Comparison of ENCODE assay signal across 22 mouse cellular contexts in the genomic region with DNA sequence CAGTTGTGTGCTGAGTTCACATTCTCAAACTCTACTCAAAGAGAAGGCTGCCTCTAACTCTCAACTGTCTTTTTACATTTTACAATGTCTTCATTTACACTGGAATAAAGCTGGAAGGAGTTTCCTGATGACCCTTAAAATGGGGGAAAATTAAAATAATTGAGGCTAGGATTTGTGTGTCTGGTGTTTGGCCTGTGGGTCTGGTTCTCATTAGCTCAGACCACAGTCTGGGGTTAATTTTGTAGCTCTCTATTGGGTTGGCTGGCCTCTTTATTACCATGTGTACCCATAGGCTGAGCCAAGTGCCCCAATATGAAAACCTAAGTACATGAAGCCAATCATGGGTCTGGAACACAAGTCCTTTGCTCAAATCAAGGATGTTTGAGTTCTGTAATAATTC.
DNase-seq lines count a peak whose midpoint lies in the region; ATAC-seq and TF ChIP-seq lines count a peak whose summit lies in the region.
"Had no signal": no experiment of that assay in that cellular context is flagged by ENCODE, and none has a peak within 500 bp of the region (broad histone marks: within the 10 kb centered on the region; RNA-seq: fewer than 3 reads in every experiment).

No protein-coding gene starts in this region.

- DNase-seq in embryonic facial prominence, embryonic 10.5 days (ENCODE audit: low spot score), result peak; percentile 60
- peak; percentile 57 for DNase-seq in limb, embryonic 10.5 days (ENCODE audit: low spot score)
- DNase-seq in kidney, adult 2 months, result no peak
- DNase-seq in ovary, adult 18-20 months (ENCODE audit: low spot score), result no peak
- DNase-seq in right cerebral cortex, adult 2 months (ENCODE audit: low spot score in 2 of 2), result no peak
- no peak for DNase-seq in c-Kit-positive CD71-positive TER-119-positive erythroid progenitor cells, embryonic 14.5 days (ENCODE audit: low spot score)
- DNase-seq: adrenal gland, adult 8-10 months; adrenal gland, postnatal 36 days; cerebellum, adult 11 months; cerebellum, adult 8-10 months; cerebellum, postnatal 25 days; gastrocnemius, postnatal 14 days; heart, adult 2 months; heart, postnatal 14 days had no signal

- ATAC-seq in embryonic facial prominence, embryonic 13.5 days (ENCODE audit: insufficient number of reproducible peaks, insufficient read depth, low FRiP score, low TSS enrichment, low read depth), result no peak
- ATAC-seq: forebrain, embryonic 16.5 days; hindbrain, postnatal 0 days; intestine, embryonic 15.5 days had no signal

- peak overlapping the region; percentile 73; the same call in 1 of the 2 replicates for H3K27ac ChIP-seq in embryonic facial prominence, embryonic 10.5 days (replicated peaks)
- peak overlapping the region; percentile 23; the same call in 1 of the 2 replicates for H3K27ac ChIP-seq in embryonic facial prominence, embryonic 13.5 days
- H3K27ac ChIP-seq in limb, embryonic 10.5 days, result peak overlapping the region; percentile 81
- no peak overlapping the region for H3K27ac ChIP-seq in kidney, adult 2 months (ENCODE audit: insufficient read depth, low read depth, low read length)
- H3K27ac ChIP-seq: forebrain, embryonic 12.5 days; heart, adult 2 months; heart, embryonic 15.5 days; hindbrain, embryonic 13.5 days; hindbrain, postnatal 0 days; intestine, embryonic 15.5 days had no signal

- H3K36me3 ChIP-seq in embryonic facial prominence, embryonic 10.5 days (replicated peaks), result no peaks in the 10 kb centered on the region
- no peaks in the 10 kb centered on the region for H3K36me3 ChIP-seq in embryonic facial prominence, embryonic 13.5 days
- H3K36me3 ChIP-seq in limb, embryonic 10.5 days, result no peaks in the 10 kb centered on the region
- no peaks in the 10 kb centered on the region for H3K36me3 ChIP-seq in kidney, adult 2 months (ENCODE audit: control insufficient read depth, insufficient read depth, low read length)
- H3K36me3 ChIP-seq: forebrain, embryonic 12.5 days; heart, embryonic 15.5 days; hindbrain, embryonic 13.5 days; intestine, embryonic 15.5 days had no signal

- H3K9me3 ChIP-seq in embryonic facial prominence, embryonic 10.5 days, result no peaks in the 10 kb centered on the region
- no peaks in the 10 kb centered on the region for H3K9me3 ChIP-seq in embryonic facial prominence, embryonic 13.5 days
- H3K9me3 ChIP-seq in limb, embryonic 10.5 days (replicated peaks), result no peaks in the 10 kb centered on the region
- H3K9me3 ChIP-seq: forebrain, embryonic 12.5 days; heart, embryonic 15.5 days; hindbrain, embryonic 13.5 days; intestine, embryonic 15.5 days had no signal

- H3K4me1 ChIP-seq in embryonic facial prominence, embryonic 10.5 days, result peaks cover 62% of the 10 kb centered on the region
- peaks cover 40% of the 10 kb centered on the region for H3K4me1 ChIP-seq in embryonic facial prominence, embryonic 13.5 days
- peaks cover 71% of the 10 kb centered on the region for H3K4me1 ChIP-seq in limb, embryonic 10.5 days
- no peaks in the 10 kb centered on the region for H3K4me1 ChIP-seq in kidney, adult 2 months (ENCODE audit: control insufficient read depth, insufficient read depth, low read length)
- H3K4me1 ChIP-seq: heart, embryonic 15.5 days had no signal

- H3K27me3 ChIP-seq in embryonic facial prominence, embryonic 10.5 days (replicated peaks; ENCODE audit: low read depth, poor library complexity, severe bottlenecking), result no peaks in the 10 kb centered on the region
- no peaks in the 10 kb centered on the region for H3K27me3 ChIP-seq in embryonic facial prominence, embryonic 13.5 days
- no peaks in the 10 kb centered on the region for H3K27me3 ChIP-seq in limb, embryonic 10.5 days (ENCODE audit: low read depth, poor library complexity, severe bottlenecking)
- no peaks in the 10 kb centered on the region for H3K27me3 ChIP-seq in kidney, adult 2 months (replicated peaks; ENCODE audit: control insufficient read depth, insufficient read depth, low read length)
- H3K27me3 ChIP-seq: forebrain, embryonic 12.5 days; heart, embryonic 15.5 days; hindbrain, embryonic 13.5 days; intestine, embryonic 15.5 days had no signal

- H3K4me3 ChIP-seq in embryonic facial prominence, embryonic 10.5 days, result no peak overlapping the region
- no peak overlapping the region for H3K4me3 ChIP-seq in embryonic facial prominence, embryonic 13.5 days
- no peak overlapping the region for H3K4me3 ChIP-seq in limb, embryonic 10.5 days
- no peak overlapping the region for H3K4me3 ChIP-seq in kidney, adult 2 months (ENCODE audit: insufficient read depth, low read depth, low read length)
- H3K4me3 ChIP-seq: forebrain, embryonic 12.5 days; heart, adult 2 months; heart, embryonic 15.5 days; hindbrain, embryonic 13.5 days; intestine, embryonic 15.5 days had no signal

- no peak for TF ChIP-seq POLR2A in kidney, adult 2 months (IDR thresholded peaks at IDR 0.05; ENCODE audit: low read depth, low read length)

- H3K4me2 ChIP-seq in embryonic facial prominence, embryonic 13.5 days, result no peak overlapping the region
- H3K4me2 ChIP-seq: forebrain, embryonic 12.5 days; heart, embryonic 11.5 days; heart, embryonic 15.5 days; hindbrain, embryonic 13.5 days; intestine, embryonic 15.5 days had no signal

- TF ChIP-seq CTCF in kidney, adult 2 months (conservative IDR thresholded peaks at IDR 0.05; ENCODE audit: insufficient read depth, insufficient read length, low read depth, low read length), result no peak

- H3K9ac ChIP-seq in embryonic facial prominence, embryonic 13.5 days, result no peak overlapping the region
- H3K9ac ChIP-seq: forebrain, embryonic 12.5 days; heart, embryonic 15.5 days; hindbrain, embryonic 13.5 days; intestine, embryonic 15.5 days had no signal

Comparison
In these comparisons a context has a peak if more than half of its experiments do, and no peak if none do; other contexts are left out.
1. DNase-seq: peak in embryonic facial prominence, embryonic 10.5 days (single experiment) and limb, embryonic 10.5 days (single experiment); none in kidney, adult 2 months (single experiment), ovary, adult 18-20 months (single experiment), right cerebral cortex, adult 2 months (0 of 2) and c-Kit-positive CD71-positive TER-119-positive erythroid progenitor cells, embryonic 14.5 days (single experiment).